Mouse (Mus musculus) lung, embryonic 14.5 days (tissue): Measurements from ENCODE around the gene Gm21650. TPM values are rescaled to one million over a fixed set of nuclear protein-coding genes. Genes with fewer than 3 reads are reported as not detected.
"Not testable (repeated sequence)": the region's sequence is repeated elsewhere in the genome, so short reads cannot be mapped to it uniquely, and the experiment has no call there.

Experiments used
- ATAC-seq: fragments of 200-750 bp; cut with Nextera tagmentation; 2 replicates; pipeline ENCODE4 v1.8.0; 2017; ENCODE audit warnings: mild to moderate bottlenecking, moderate TSS enrichment, moderate library complexity; ENCODE audit not compliant: insufficient read depth
- DNase-seq: peaks from one replicate; pipeline ENCODE4 v3.0.0-alpha.2; 2015
- H3K27ac ChIP-seq: fragments of 300-500 bp; sonication (generic); 2 replicates; pipeline ENCODE4 v1.5.1; 2014; ENCODE audit warnings: low read depth, mild to moderate bottlenecking, moderate library complexity
- H3K27me3 ChIP-seq: fragments of 300-500 bp; sonication (generic); 2 replicates; pipeline ENCODE4 v1.6.1; 2014; ENCODE audit warnings: low read length, control low read depth; ENCODE audit not compliant: insufficient read depth
- H3K36me3 ChIP-seq: fragments of 300-500 bp; sonication (generic); 2 replicates; pipeline ENCODE4 v1.6.1; 2014; ENCODE audit warnings: control low read depth; ENCODE audit not compliant: insufficient read depth
- H3K4me1 ChIP-seq: fragments of 300-500 bp; sonication (generic); 2 replicates; pipeline ENCODE4 v1.6.1; 2014; ENCODE audit warnings: antibody characterized with exemption, control low read depth; ENCODE audit not compliant: insufficient read depth
- H3K4me2 ChIP-seq: fragments of 300-500 bp; sonication (generic); 2 replicates; pipeline ENCODE4 v1.6.1; 2014; ENCODE audit warnings: mild to moderate bottlenecking
- H3K4me3 ChIP-seq: fragments of 300-500 bp; sonication (generic); 2 replicates; pipeline ENCODE4 v1.5.1; 2014; ENCODE audit warnings: low read depth, low read length
- H3K9ac ChIP-seq: fragments of 300-500 bp; sonication (generic); 2 replicates; pipeline ENCODE4 v1.6.1; 2014
- H3K9me3 ChIP-seq: fragments of 300-500 bp; sonication (generic); 2 replicates; pipeline ENCODE4 v1.6.1; 2016; ENCODE audit warnings: low read depth, low read length, control low read depth
- WGBS: fragments of 180-500 bp; shearing (Covaris S2); extraction: QIAGEN DNeasy Blood & Tissue Kit; methylation state at CpG from one replicate; pipeline ENCODE4 v1.1.7; 2014; 5-methylcytosine and 5-hydroxymethylcytosine counted together
- polyA plus RNA-seq: library from polyadenylated mRNA; unstranded; fragments of >200 nt; fragmentation: Nextera tagmentation; extraction: Ambion mirVana; gene quantifications from 2 replicates; pipeline ENCODE4 v1.2.1, GENCODE M21; 2014

Gm21650 gene
- not detected in 2 replicates for polyA plus RNA-seq

DNA sequence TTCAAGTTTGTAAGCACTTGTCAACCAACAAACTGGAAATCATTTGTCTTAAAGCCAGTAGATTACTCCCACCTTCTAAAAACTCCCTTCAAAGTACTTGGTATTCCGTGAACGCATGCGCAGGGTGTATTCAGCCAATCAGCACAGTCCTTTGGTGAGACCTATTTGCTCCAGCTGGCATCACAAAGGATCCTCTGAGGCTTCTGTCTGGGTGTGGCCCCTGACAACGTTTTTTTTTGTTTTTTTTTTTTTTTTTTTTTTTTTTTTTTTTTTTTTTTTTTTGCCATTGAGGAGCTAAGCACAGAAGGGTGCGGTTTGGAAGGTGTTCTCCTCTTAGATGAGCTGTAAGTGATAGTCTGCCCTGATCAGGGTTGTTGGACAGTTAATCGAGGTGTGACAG is at the start of gene Gm21650:
Gm21650 (plus strand) TSS at position 301 of the 400 bp plus-strand sequence.
- H3K9ac ChIP-seq, DNase-seq, ATAC-seq, H3K4me3 ChIP-seq, H3K4me1 ChIP-seq, H3K36me3 ChIP-seq, H3K27me3 ChIP-seq, H3K4me2 ChIP-seq, H3K9me3 ChIP-seq, H3K27ac ChIP-seq: not testable (repeated sequence)
- no CpG with 5 or more reads among the region's 6 CpGs for WGBS
